Mouse (Mus musculus): ENCODE results near the gene Chadl. TPM values are rescaled to one million over a fixed set of nuclear protein-coding genes. Genes with fewer than 3 reads are reported as not detected.
"Not testable (repeated sequence)": the region's sequence is repeated elsewhere in the genome, so short reads cannot be mapped to it uniquely, and the experiment has no call there.

Gene Chadl
- 1 to 10 TPM; 3.9 to 4.3 TPM for total RNA-seq (2021)
- long read RNA-seq, experiment 1, partial matches to known transcripts = 5 of 9 reads
- long read RNA-seq, experiment 1, other reads (novel, unspliced or antisense) = 0 of 9 reads
- long read RNA-seq, experiment 2, transcript Chadl-201 (6 exons, 2,548 nt) = major isoform, 7 of 13 reads
- long read RNA-seq, experiment 2, partial matches to known transcripts = 1 of 13 reads
- long read RNA-seq, experiment 2, other reads (novel, unspliced or antisense) = 4 of 13 reads

GRCm38 (mm10) chr15:81697175-81697574, at the start of gene Chadl:
Gene Chadl, minus strand, starts transcription at chr15:81697287.
- no peak for DNase-seq (ENCODE audit: low spot score in 2 of 2)

DNA sequence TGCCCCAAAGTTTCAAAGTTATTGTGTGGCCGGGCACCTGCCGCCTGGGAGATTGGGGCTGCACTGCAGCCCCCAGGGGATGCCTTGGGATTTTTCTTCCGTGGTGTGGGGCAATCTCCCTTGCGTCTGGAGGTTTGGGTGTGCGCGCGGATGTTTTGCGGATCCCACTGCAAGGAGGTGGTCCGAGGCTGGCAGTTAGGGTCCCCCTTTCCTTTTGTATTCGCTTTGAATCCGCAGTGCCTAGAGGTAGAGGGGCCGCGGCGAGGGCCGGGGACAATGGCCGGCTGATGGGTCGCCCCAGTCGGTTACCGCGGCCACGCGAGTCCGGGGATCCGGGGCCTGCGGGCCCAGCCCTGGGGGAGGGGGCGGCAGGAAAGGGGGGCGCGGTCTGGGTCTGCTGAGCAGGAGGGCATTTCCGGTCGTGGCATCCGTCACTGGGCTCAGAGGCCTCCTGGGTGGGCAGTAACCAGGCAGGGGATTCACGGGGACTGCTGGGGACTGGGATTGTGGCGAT, 48.6 kb upstream of the Chadl start:
- peak; percentile 46 to 55 for DNase-seq (ENCODE audit: low spot score in 2 of 2)

DNA sequence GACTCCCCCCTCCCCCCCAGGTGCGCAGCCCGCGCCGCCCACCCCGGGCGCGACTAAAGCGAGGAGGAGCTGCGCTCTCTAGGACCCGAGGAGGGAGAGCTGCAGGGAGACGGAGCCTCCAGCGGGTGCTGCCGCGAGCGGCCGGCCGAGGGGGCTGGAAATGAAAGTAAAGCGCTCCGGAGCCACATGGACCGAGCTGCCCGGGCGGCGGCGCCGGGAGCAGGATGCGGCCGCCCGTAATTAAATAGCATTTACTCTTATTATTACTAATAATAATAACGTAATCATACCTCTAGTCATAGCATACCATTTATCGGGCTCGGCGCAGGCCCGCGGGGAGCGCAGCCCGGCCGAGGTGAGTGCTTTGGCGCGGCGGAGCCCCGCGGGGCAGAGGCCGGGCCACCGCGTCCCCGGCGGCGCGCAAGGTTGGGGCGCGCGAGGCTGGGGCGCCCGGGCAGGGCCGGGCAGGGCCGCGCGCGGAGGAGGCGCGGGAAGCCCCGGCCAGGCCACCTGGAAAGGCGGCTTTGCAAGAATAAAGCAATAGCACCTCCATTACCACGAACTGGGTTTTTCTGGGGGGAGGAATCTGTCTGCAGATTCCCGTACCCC, 48.0 kb upstream of the Chadl start, which contains the start of the genes Zc3h7b and Rangap1:
TSS of gene Zc3h7b (plus strand) at position 66 of the 609 bp plus-strand sequence.
TSS of gene Rangap1 (minus strand) at position 539 of the 609 bp plus-strand sequence.
- peak; percentile 52 to 64 for DNase-seq (ENCODE audit: low spot score in 2 of 2)

- DNase-seq (ENCODE audit: low spot score in 2 of 2) = not testable (repeated sequence)
These were observed 45.3 kb upstream of the Chadl start for GRCm38 (mm10) chr15:81742368-81742767.

- DNase-seq (ENCODE audit: low spot score in 2 of 2) = no peak
These were observed 42.8 kb upstream of the Chadl start for GRCm38 (mm10) chr15:81739924-81740323.

- no peak for DNase-seq (ENCODE audit: low spot score in 2 of 2)
These were observed 42.2 kb upstream of the Chadl start for GRCm38 (mm10) chr15:81739296-81739695.

GRCm38 (mm10) chr15:81735075-81735474, 38.0 kb upstream of the Chadl start:
- no peak for DNase-seq (ENCODE audit: low spot score in 2 of 2)

- DNase-seq (ENCODE audit: low spot score in 2 of 2) = peak; percentile 86 to 88
These were observed 32.9 kb upstream of the Chadl start for GRCm38 (mm10) chr15:81729792-81730635.

- peak in 1 of 2 experiments; percentile 11 for DNase-seq (ENCODE audit: low spot score in 2 of 2)
These were observed 32.2 kb upstream of the Chadl start for GRCm38 (mm10) chr15:81729241-81729791.

DNA sequence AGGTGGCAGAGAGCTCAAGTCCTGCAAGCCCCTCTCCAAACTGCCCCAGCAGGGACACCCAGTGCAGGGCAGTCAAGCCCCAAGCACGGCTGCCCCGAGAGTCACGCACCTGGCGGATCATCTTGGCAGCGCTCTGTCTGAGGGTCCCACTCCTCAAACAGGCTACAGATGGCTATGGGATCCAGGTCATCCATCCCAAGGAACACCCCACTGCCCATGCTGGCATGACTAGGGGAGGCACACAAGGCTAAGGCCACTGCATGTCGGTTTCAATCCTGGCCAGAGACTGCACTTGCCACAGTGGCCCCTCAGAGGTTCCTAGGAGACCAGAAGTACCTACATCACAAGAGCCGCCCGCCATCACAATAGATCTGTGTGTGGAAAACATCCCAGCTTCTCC, 28.9 kb upstream of the Chadl start:
- no peak for DNase-seq (ENCODE audit: low spot score in 2 of 2)

GRCm38 (mm10) chr15:81723653-81724052, 26.6 kb upstream of the Chadl start:
- no peak for DNase-seq (ENCODE audit: low spot score in 2 of 2)

- DNase-seq (ENCODE audit: low spot score in 2 of 2) = no peak
These were observed 25.3 kb upstream of the Chadl start for GRCm38 (mm10) chr15:81722361-81722760.

DNA sequence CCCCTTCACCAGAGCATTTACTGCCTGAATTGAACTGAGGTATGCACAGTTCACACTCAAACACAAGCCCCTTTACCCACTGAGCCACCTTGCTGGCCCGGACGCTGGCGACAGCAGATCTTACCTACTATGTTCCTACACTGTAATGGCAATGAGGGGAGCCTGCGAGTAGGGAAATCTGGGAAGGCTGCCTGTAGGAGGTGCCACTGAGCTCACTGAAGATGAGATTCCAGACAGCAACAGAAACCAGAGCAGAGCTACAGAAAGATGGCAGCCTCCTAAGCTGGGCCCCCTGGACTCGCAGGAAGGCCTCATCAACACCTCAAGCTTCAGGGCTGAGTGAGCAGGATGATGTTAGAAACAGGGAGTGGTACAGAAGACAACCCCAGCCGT, 22.0 kb upstream of the Chadl start:
- DNase-seq (ENCODE audit: low spot score in 2 of 2) = no peak

- no peak for DNase-seq (ENCODE audit: low spot score in 2 of 2)
These were observed 21.4 kb upstream of the Chadl start for GRCm38 (mm10) chr15:81718336-81719138.

DNA sequence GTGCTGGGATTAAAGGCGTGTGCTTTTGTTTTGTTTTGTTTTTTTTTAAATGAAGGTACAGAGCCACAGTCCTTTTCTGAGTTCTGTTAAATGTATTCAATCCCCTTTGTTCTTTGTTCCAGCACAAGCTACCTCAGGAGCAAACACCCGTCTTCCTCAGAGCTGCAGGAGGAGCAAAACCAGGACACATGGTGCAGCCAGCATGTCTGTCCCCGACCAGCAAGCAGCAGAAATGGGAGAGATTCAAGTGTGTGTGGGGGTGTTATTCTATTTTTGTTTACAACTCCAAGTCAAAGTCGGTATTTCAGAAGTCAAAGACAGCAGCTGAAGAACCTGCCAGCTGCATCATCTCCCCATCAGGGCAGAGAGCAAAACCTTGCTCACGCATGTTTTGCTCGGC, 16.7 kb upstream of the Chadl start:
- DNase-seq (ENCODE audit: low spot score in 2 of 2) = no peak

DNA sequence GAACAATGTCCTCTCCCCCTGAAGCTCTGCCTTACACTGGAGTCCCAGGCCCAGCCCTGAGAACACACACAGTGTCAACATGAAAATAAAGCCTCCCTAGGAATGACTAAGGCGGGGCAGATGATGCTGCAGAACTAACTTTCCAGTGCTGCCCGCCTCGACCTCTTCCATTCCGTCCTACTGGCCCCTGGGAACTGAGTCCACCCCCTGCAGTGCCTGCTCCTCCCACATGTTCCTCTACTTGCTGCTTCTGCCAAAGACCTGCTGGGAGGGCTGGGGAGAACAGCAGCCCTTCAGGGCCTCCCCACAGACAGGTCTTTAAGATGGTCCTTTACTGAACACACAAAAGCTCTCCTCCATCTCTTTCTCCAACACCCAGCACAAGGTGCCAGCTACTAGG, 13.7 kb upstream of the Chadl start:
- no peak for DNase-seq (ENCODE audit: low spot score in 2 of 2)

GRCm38 (mm10) chr15:81709686-81710085, 12.6 kb upstream of the Chadl start:
- no peak for DNase-seq (ENCODE audit: low spot score in 2 of 2)

GRCm38 (mm10) chr15:81708991-81709390, 11.9 kb upstream of the Chadl start:
- no peak for DNase-seq (ENCODE audit: low spot score in 2 of 2)

DNA sequence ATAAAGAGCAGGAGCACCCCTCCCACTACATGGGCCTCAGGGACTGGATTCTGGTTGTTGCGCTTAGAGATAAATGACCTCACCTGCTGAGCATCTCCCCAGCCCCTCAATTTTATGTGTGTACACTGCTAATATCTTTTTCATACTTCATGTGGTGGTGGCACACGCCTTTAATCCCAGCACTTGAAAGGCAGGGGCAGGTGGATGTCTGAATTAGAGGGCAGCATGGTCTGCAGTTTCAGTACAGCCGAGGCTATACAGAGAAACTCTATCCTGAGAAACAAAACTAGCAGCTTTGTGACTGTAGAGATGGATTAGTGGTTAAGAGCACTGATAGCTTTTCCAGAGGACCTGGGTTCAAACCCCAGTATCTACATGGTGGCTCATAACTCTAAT, 6.0 kb upstream of the Chadl start:
- no peak for DNase-seq (ENCODE audit: low spot score in 2 of 2)

GRCm38 (mm10) chr15:81702306-81703093, 5.4 kb upstream of the Chadl start:
- DNase-seq (ENCODE audit: low spot score in 2 of 2) = no peak

Data from adrenal gland, postnatal 4 days (tissue).